In the genomic region with DNA sequence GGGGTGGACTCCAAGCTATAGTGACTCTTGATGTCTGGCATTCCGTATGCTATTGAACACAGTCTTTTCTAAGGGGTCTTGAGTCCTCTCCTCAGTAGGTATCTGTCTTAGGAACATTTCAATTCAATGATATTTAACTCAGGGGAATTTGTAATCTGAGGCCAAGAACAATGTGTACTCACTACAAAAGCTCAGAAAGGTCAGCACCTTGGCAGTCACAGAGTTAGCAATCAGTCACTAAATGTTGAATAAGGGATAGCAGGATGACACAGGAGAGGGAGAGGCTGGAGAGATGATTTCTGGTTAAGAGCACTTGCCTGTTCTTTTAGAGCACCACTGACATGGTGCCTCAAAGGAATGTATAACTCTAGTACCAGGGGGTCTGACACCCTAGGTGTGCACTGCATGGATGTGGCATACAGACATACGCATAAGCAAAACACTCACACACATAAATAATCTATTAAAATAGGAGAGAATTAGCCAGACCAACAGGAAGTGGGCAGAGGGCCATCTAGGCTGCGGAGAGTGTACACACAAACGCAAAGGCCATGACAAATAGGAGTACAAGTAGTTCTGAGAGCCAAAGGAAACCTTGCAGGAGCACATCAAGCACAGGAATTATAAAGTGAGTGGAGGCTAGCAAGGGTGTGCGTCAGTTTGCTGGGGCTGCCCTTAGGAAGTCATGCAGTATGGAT, we compare ENCODE assay signal across 31 mouse cellular contexts. TPM values are rescaled to one million over a fixed set of nuclear protein-coding genes. Genes with fewer than 3 reads are reported as not detected.
DNase-seq lines count a peak whose midpoint lies in the region; ATAC-seq lines count a peak whose summit lies in the region.
"Had no signal": no experiment of that assay in that cellular context is flagged by ENCODE, and none has a peak within 500 bp of the region (broad histone marks: within the 10 kb centered on the region; RNA-seq: fewer than 3 reads in every experiment).

No protein-coding gene starts in this region.

- intact Hi-C loops in heart, postnatal 36 days (cut with DNase I), result no loop called here

- no peak overlapping the region for H3K4me2 ChIP-seq in heart, embryonic 14.5 days (ENCODE audit: low read length)
- H3K4me2 ChIP-seq: forebrain, embryonic 13.5 days; liver, embryonic 13.5 days; lung, embryonic 14.5 days; neural tube, embryonic 13.5 days had no signal

- ATAC-seq in heart, embryonic 14.5 days (ENCODE audit: insufficient number of reproducible peaks, insufficient read depth, low FRiP score, low read depth), result 0 out of 2 replicates have a peak, but pooled peaks have one; percentile 39
- ATAC-seq: forebrain, embryonic 13.5 days; hindbrain, embryonic 16.5 days; intestine, embryonic 16.5 days; midbrain, embryonic 16.5 days; Patski had no signal

- no peaks in the 10 kb centered on the region for H3K9me3 ChIP-seq in heart, embryonic 14.5 days (ENCODE audit: control insufficient read depth, low read length)
- H3K9me3 ChIP-seq: forebrain, embryonic 13.5 days; neural tube, embryonic 13.5 days had no signal

- no peak overlapping the region for H3K4me3 ChIP-seq in heart, embryonic 14.5 days (ENCODE audit: control insufficient read depth in 1 of 2, insufficient read depth in 1 of 2, low read depth in 1 of 2, low read length in 2 of 2)
- H3K4me3 ChIP-seq: forebrain, embryonic 13.5 days; gastrocnemius, adult 2 months; hindbrain, embryonic 10.5 days; liver, embryonic 13.5 days; midbrain, embryonic 10.5 days; myocyte; neural tube, embryonic 13.5 days had no signal

- no peak for DNase-seq in heart, postnatal 36 days
- peak; percentile 92 for DNase-seq in kidney, adult 9 months
- no peak for DNase-seq in kidney, postnatal 14 days
- peak; percentile 23 for DNase-seq in lung, postnatal 36 days
- no peak for DNase-seq in lung, postnatal 14 days
- peak; percentile 13 for DNase-seq in adrenal gland, postnatal 25 days
- DNase-seq in cerebellum, adult 11 months, result no peak
- DNase-seq: cerebellum, adult 2 months; cerebellum, postnatal 25 days; gastrocnemius, adult 2 months; left cerebral cortex, postnatal 4 days; liver, embryonic 13.5 days; lung, embryonic 14.5 days; thymus, adult 18-20 months; thymus, postnatal 36 days had no signal

- no peak overlapping the region for H3K27ac ChIP-seq in heart, embryonic 14.5 days (replicated peaks in 1 of 2; ENCODE audit: control insufficient read depth in 1 of 2, insufficient read depth in 1 of 2, low read depth in 2 of 2, low read length in 2 of 2)
- H3K27ac ChIP-seq: forebrain, embryonic 13.5 days; gastrocnemius, adult 2 months; hindbrain, embryonic 10.5 days; liver, embryonic 13.5 days; midbrain, embryonic 10.5 days; neural tube, embryonic 13.5 days had no signal

- no peaks in the 10 kb centered on the region for H3K4me1 ChIP-seq in heart, embryonic 14.5 days (ENCODE audit: control insufficient read depth in 2 of 2, insufficient read depth in 2 of 2, low read length in 2 of 2)
- H3K4me1 ChIP-seq: forebrain, embryonic 13.5 days; hindbrain, embryonic 10.5 days; liver, embryonic 13.5 days; midbrain, embryonic 10.5 days; neural tube, embryonic 13.5 days had no signal

- H3K9ac ChIP-seq in heart, embryonic 14.5 days (ENCODE audit: low read length), result no peak overlapping the region
- H3K9ac ChIP-seq: forebrain, embryonic 13.5 days; liver, embryonic 13.5 days; lung, embryonic 14.5 days; neural tube, embryonic 13.5 days had no signal

- H3K27me3 ChIP-seq in heart, embryonic 14.5 days (ENCODE audit: control insufficient read depth, insufficient read depth, low read length), result no peaks in the 10 kb centered on the region
- H3K27me3 ChIP-seq: forebrain, embryonic 13.5 days; liver, embryonic 13.5 days; neural tube, embryonic 13.5 days; Patski had no signal

- no peaks in the 10 kb centered on the region for H3K36me3 ChIP-seq in heart, embryonic 14.5 days (ENCODE audit: control insufficient read depth, insufficient read depth, low read length)
- H3K36me3 ChIP-seq: hindbrain, embryonic 10.5 days; liver, embryonic 13.5 days; midbrain, embryonic 10.5 days; neural tube, embryonic 13.5 days had no signal

- 84% methylated on average over 5 of the region's 5 CpGs for WGBS in heart, embryonic 14.5 days

RNA-seq across cellular contexts. Expression of gene Mup5, which starts 9.9 kb away (rescaled TPM):
- not detected in 2 replicates for polyA plus RNA-seq in heart, embryonic 14.5 days (2014; fragmentation: Nextera tagmentation; extraction: Ambion mirVana)
- total RNA-seq in heart, postnatal 36 days (2021), result not detected
- not detected in 2 replicates for total RNA-seq in adrenal gland, postnatal 25 days (2021)
- total RNA-seq: ES-E14; gastrocnemius, adult 2 months; gastrocnemius, postnatal 4 days; layer of hippocampus, adult 18-20 months; layer of hippocampus, postnatal 14 days; left cerebral cortex, postnatal 4 days had no signal
- polyA plus RNA-seq: cerebellum, adult 2 months; forebrain, embryonic 13.5 days; heart, postnatal 0 days; hindbrain, embryonic 10.5 days; hindbrain, embryonic 16.5 days; intestine, embryonic 16.5 days; liver, embryonic 13.5 days; lung, embryonic 14.5 days; midbrain, embryonic 10.5 days; midbrain, embryonic 16.5 days; myocyte; neural tube, embryonic 13.5 days; Patski; stomach, embryonic 14.5 days had no signal

Comparison
In these comparisons a context has a peak if more than half of its experiments do, and no peak if none do; other contexts are left out.
1. DNase-seq: peak in kidney, adult 9 months (single experiment), lung, postnatal 36 days (single experiment) and adrenal gland, postnatal 25 days (single experiment); none in heart, postnatal 36 days (0 of 2), kidney, postnatal 14 days (single experiment), lung, postnatal 14 days (single experiment) and cerebellum, adult 11 months (single experiment).